Mouse (Mus musculus): Measurements from ENCODE around the gene Akap5. TPM values are rescaled to one million over a fixed set of nuclear protein-coding genes. Genes with fewer than 3 reads are reported as not detected.

Gene Akap5
- 1 to 10 TPM; 1.1 to 1.4 TPM for polyA plus RNA-seq (2017; shearing (Covaris generic))

DNA sequence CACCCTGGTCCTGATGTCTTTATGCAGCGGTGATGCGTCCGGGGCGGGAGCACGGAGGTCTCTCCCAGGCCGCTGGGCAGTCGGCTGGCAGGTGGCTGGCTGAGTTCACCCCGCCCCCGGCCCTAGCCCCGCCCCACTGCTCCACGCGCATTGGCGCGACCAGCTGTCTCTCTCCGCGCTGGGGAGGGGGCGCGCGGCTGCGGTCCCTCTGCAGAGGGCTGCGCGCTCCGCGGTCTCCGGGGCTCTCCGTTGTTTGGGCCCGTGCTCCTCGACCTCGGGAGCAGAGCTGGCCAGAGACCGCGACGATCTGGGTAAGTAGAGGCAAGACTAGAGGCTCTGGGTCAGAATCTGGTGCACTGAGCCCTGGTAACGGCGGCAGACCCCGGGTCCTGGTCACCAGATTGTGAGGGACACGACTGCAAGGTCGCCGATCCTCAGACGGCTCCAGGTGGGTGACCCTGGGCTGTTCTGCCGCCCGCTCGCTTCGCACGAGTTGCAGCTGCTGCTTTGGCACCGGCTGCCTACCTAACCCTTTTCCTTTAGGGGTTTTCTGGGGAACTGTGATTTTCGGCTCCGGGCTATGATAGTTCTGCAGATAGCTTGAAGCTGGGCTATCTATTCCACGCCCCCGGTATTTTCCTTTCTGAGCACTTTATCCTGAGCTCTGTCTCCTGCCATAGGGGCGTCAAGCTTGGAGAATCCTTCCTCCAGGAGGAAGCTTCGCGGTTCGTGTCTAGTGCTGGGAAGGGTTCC lies at the start of gene Akap5:
Gene Akap5, plus strand, starts transcription at position 213 of the 753 bp plus-strand sequence.

GRCm38 (mm10) chr12:76369206-76369977 lies 44.7 kb downstream of the Akap5 start, which contains the start of gene Zbtb25:
Gene Zbtb25, minus strand, starts transcription at chr12:76369602.

GRCm38 (mm10) chr12:76369978-76370830 lies 45.5 kb downstream of the Akap5 start, which contains the start of gene Zbtb1:
Gene Zbtb1, plus strand, starts transcription at chr12:76370266.

Other genes starting within 250 kb of the Akap5 start
- gene Esr2, start 147.6 kb upstream of the Akap5 start, polyA plus RNA-seq (2017; shearing (Covaris generic)): not detected
- gene Tex21, start 78.1 kb upstream of the Akap5 start, polyA plus RNA-seq (2017; shearing (Covaris generic)): under 1 TPM in 1 of 2 experiments, not detected in 1; 0.38 TPM
- 10 to 100 TPM; 33.3 to 42.5 TPM for gene Mthfd1, start 69.6 kb upstream of the Akap5 start, polyA plus RNA-seq (2017; shearing (Covaris generic))
- gene Zbtb25, start 44.7 kb downstream of the Akap5 start, polyA plus RNA-seq (2017; shearing (Covaris generic)): 10 to 100 TPM; 55.4 to 64.8 TPM
- gene Zbtb1, start 45.4 kb downstream of the Akap5 start, polyA plus RNA-seq (2017; shearing (Covaris generic)): 10 to 100 TPM; 21.4 to 29.6 TPM
- gene Hspa2, start 79.3 kb downstream of the Akap5 start, polyA plus RNA-seq (2017; shearing (Covaris generic)): 1 to 10 TPM; 3.4 to 3.8 TPM
- gene Ppp1r36, start 92.6 kb downstream of the Akap5 start, polyA plus RNA-seq (2017; shearing (Covaris generic)): not detected
- 1 to 10 TPM; 2.3 to 4.1 TPM for gene Plekhg3, start 206.0 kb downstream of the Akap5 start, polyA plus RNA-seq (2017; shearing (Covaris generic))